Mouse (Mus musculus) MEL (cell line): ENCODE data around the gene Rnf169. TPM values are rescaled to one million over a fixed set of nuclear protein-coding genes. Genes with fewer than 3 reads are reported as not detected.

Source experiments
- DNase-seq: peaks from one replicate; pipeline ENCODE4 v3.0.0; 2011; ENCODE audit warnings: low read depth, low spot score
- H3K27ac ChIP-seq: 2 replicates; pipeline ENCODE4 v1.5.1; 2012; ENCODE audit warnings: low read depth, mild to moderate bottlenecking, control low read depth, low read length, moderate library complexity; ENCODE audit not compliant: control insufficient read depth
- H3K27me3 ChIP-seq, 2 experiments: fragments of 150-350 bp in 1 of 2; sonication (generic) in 1 of 2; 2 replicates each; pipeline ENCODE4 v1.6.1; 2012; ENCODE audit warnings: low read length in 2 of 2, mild to moderate bottlenecking in 2 of 2, improper control_type of control experiment in 1 of 2, moderate library complexity in 1 of 2; ENCODE audit not compliant: insufficient read depth in 2 of 2, control insufficient read depth in 1 of 2
- H3K36me3 ChIP-seq, 2 experiments: 2 replicates each; pipeline ENCODE4 v1.6.1; 2012 to 2014; ENCODE audit warnings: low read length in 2 of 2, improper control_type of control experiment in 1 of 2, inconsistent platforms in 1 of 2, mild to moderate bottlenecking in 1 of 2; ENCODE audit not compliant: insufficient read depth in 2 of 2, control insufficient read depth in 1 of 2
- H3K4me1 ChIP-seq, 2 experiments: fragments of 150-350 bp in 1 of 2; sonication (generic) in 1 of 2; 2 replicates each; pipeline ENCODE4 v1.6.1; 2012; ENCODE audit warnings: low read length in 2 of 2, improper control_type of control experiment in 1 of 2, mild to moderate bottlenecking in 1 of 2; ENCODE audit not compliant: insufficient read depth in 2 of 2, control insufficient read depth in 1 of 2
- H3K4me3 ChIP-seq, 2 experiments: fragments of 150-350 bp in 1 of 2; sonication (generic) in 1 of 2; 2 replicates each; pipeline ENCODE4 v1.5.1; 2012; ENCODE audit warnings: low read depth in 2 of 2, low read length in 2 of 2, mild to moderate bottlenecking in 2 of 2, moderate library complexity in 2 of 2, control low read depth in 1 of 2, improper control_type of control experiment in 1 of 2; ENCODE audit not compliant: control insufficient read depth in 1 of 2, insufficient read depth in 1 of 2
- H3K79me2 ChIP-seq: 2 replicates; pipeline ENCODE4 v1.6.1; 2012; ENCODE audit warnings: mild to moderate bottlenecking, low read length, moderate library complexity; ENCODE audit not compliant: control insufficient read depth, poor library complexity, insufficient read depth
- H3K9ac ChIP-seq: 2 replicates; pipeline ENCODE4 v1.6.1; 2012; ENCODE audit warnings: low read depth, mild to moderate bottlenecking, control low read depth, low read length, moderate library complexity; ENCODE audit not compliant: control insufficient read depth, poor library complexity, severe bottlenecking
- H3K9me3 ChIP-seq: fragments of 150-350 bp; sonication (generic); replicated peaks from 2 replicates; pipeline ENCODE4 v1.6.1; 2012; ENCODE audit warnings: mild to moderate bottlenecking, low read length, improper control_type of control experiment, moderate library complexity; ENCODE audit not compliant: insufficient read depth
- CHD2 ChIP-seq: IDR thresholded peaks from 2 replicates; pipeline ENCODE4 v1.6.1; 2011; ENCODE audit warnings: low read length, improper control_type of control experiment
- ELF1 ChIP-seq: IDR thresholded peaks from 2 replicates; pipeline ENCODE4 v1.6.1; 2014; ENCODE audit warnings: low read depth, mild to moderate bottlenecking, inconsistent platforms, low read length, improper control_type of control experiment, moderate library complexity
- EP300 ChIP-seq, 2 experiments: IDR thresholded peaks; 2 replicates each; pipeline ENCODE4 v1.6.1; 2011; ENCODE audit warnings: improper control_type of control experiment in 2 of 2, low read length in 2 of 2, low read depth in 1 of 2, mild to moderate bottlenecking in 1 of 2
- ETS1 ChIP-seq: IDR thresholded peaks from 2 replicates; pipeline ENCODE4 v1.6.1; 2012; ENCODE audit warnings: low read depth, mild to moderate bottlenecking, inconsistent platforms, low read length, improper control_type of control experiment, moderate library complexity
- GABPA ChIP-seq: IDR thresholded peaks from 2 replicates; pipeline ENCODE4 v1.6.1; 2012; ENCODE audit warnings: low read depth, mild to moderate bottlenecking, inconsistent platforms, low read length, improper control_type of control experiment, moderate library complexity
- HCFC1 ChIP-seq: IDR thresholded peaks from 2 replicates; pipeline ENCODE4 v1.6.1; 2012; ENCODE audit warnings: low read depth, mild to moderate bottlenecking, inconsistent platforms, low read length, improper control_type of control experiment, moderate library complexity
- JUND ChIP-seq: IDR thresholded peaks from 2 replicates; pipeline ENCODE4 v1.6.1; 2011; ENCODE audit warnings: low read depth, mild to moderate bottlenecking, improper control_type of control experiment, low read length
- MAFK ChIP-seq: IDR thresholded peaks from 2 replicates; pipeline ENCODE4 v1.6.1; 2011; ENCODE audit warnings: low read depth, mild to moderate bottlenecking, low read length, improper control_type of control experiment, borderline replicate concordance
- MAX ChIP-seq: IDR thresholded peaks from 2 replicates; pipeline ENCODE4 v1.6.1; 2011; ENCODE audit warnings: low read length, improper control_type of control experiment
- MXI1 ChIP-seq: IDR thresholded peaks from 2 replicates; pipeline ENCODE4 v1.6.1; 2011; ENCODE audit warnings: mild to moderate bottlenecking, low read depth, low read length, improper control_type of control experiment
- MYC ChIP-seq: IDR thresholded peaks from 2 replicates; pipeline ENCODE4 v1.6.1; 2011; ENCODE audit warnings: low read depth, mild to moderate bottlenecking, low read length, improper control_type of control experiment, moderate library complexity
- NELFE ChIP-seq: IDR thresholded peaks from 2 replicates; pipeline ENCODE4 v1.6.1; 2011; ENCODE audit warnings: low read depth, low read length, improper control_type of control experiment
- NRF1 ChIP-seq: IDR thresholded peaks from 2 replicates; pipeline ENCODE4 v1.6.1; 2014; ENCODE audit warnings: low read depth, mild to moderate bottlenecking, inconsistent platforms, low read length, improper control_type of control experiment, moderate library complexity; ENCODE audit not compliant: poor library complexity, insufficient read depth, severe bottlenecking
- POLR2A ChIP-seq, 2 experiments: IDR thresholded peaks; 2 replicates each; pipeline ENCODE4 v1.6.1; 2011 to 2012; ENCODE audit warnings: low read length in 2 of 2, mild to moderate bottlenecking in 2 of 2, control low read depth in 1 of 2, improper control_type of control experiment in 1 of 2, low read depth in 1 of 2, moderate library complexity in 1 of 2; ENCODE audit not compliant: control insufficient read depth in 1 of 2, insufficient read depth in 1 of 2, poor library complexity in 1 of 2
- RAD21 ChIP-seq: IDR thresholded peaks from 2 replicates; pipeline ENCODE4 v1.6.1; 2011; ENCODE audit warnings: mild to moderate bottlenecking, low read depth, low read length, improper control_type of control experiment
- SIN3A ChIP-seq: IDR thresholded peaks from 2 replicates; pipeline ENCODE4 v1.6.1; 2012; ENCODE audit warnings: low read length, improper control_type of control experiment, inconsistent platforms
- SMC3 ChIP-seq: IDR thresholded peaks from 2 replicates; pipeline ENCODE4 v1.6.1; 2011; ENCODE audit warnings: low read depth, low read length, improper control_type of control experiment
- TAL1 ChIP-seq: IDR thresholded peaks from 2 replicates; pipeline ENCODE4 v1.6.1; 2012; ENCODE audit warnings: mild to moderate bottlenecking, inconsistent platforms, low read length, moderate library complexity, mixed read lengths
- TBP ChIP-seq: IDR thresholded peaks from 2 replicates; pipeline ENCODE4 v1.8.0; 2011; ENCODE audit warnings: low read depth, low read length, improper control_type of control experiment
- USF1 ChIP-seq: IDR thresholded peaks from 2 replicates; pipeline ENCODE4 v1.6.1; 2014; ENCODE audit warnings: low read depth, mild to moderate bottlenecking, inconsistent platforms, low read length, improper control_type of control experiment, moderate library complexity
- ZKSCAN1 ChIP-seq: IDR thresholded peaks from 2 replicates; pipeline ENCODE4 v1.6.1; 2012; ENCODE audit warnings: low read depth, mild to moderate bottlenecking, inconsistent platforms, low read length, improper control_type of control experiment, moderate library complexity
- polyA plus RNA-seq, 2 experiments: library from polyadenylated mRNA; stranded (reverse) in 1 of 2; unstranded in 1 of 2; fragments of >175 nt in 1 of 2; fragments of >200 nt in 1 of 2; gene quantifications; 2 replicates each; pipeline versions ENCODE4 v1.2.1 to v1.2.4; 2012; ENCODE audit warnings: low replicate concordance in 2 of 2, low read depth in 1 of 2; ENCODE audit not compliant: insufficient read length in 2 of 2, insufficient read depth in 1 of 2, missing spikeins in 1 of 2
- total RNA-seq: library from RNA; depleted of rRNA; stranded (reverse); fragments of 300-350 nt; gene quantifications from 2 replicates; pipeline ENCODE4 v1.2.3, GENCODE M21; 2012

The Rnf169 gene
- total and polyA plus RNA-seq, 3 experiments, result 6.2 to 7.2 TPM; not detected in 1

- Histone ChIP-seq H3K9ac (no peak overlapping the region), H3K4me1 (no peaks in the 10 kb centered on the region), H3K27me3 (no peaks in the 10 kb centered on the region), H3K27ac (no peak overlapping the region), H3K79me2 (peaks cover 3% of the 10 kb centered on the region; the same call in 1 of the 2 replicates), H3K9me3 (no peaks in the 10 kb centered on the region), H3K36me3 (no peaks in the 10 kb centered on the region), H3K4me3 (no peak overlapping the region)
- TF ChIP-seq RAD21 (no peak), MXI1 (no peak), ETS1 (no peak), JUND (no peak), MAFK (no peak), ZKSCAN1 (no peak), MAX (no peak), NRF1 (no peak), EP300 (IDR thresholded peaks at IDR 0.05; ENCODE audit: low read depth in 1 of 2, low read length in 2 of 2) (no peak), CHD2 (no peak), HCFC1 (no peak)
- DNase-seq, result no peak
These were observed 11.1 kb downstream of the Rnf169 start for GRCm38 (mm10) chr7:99969151-99969550.

- Histone ChIP-seq H3K4me1 (peaks cover 9 to 15% of the 10 kb centered on the region in 2 experiments), H3K79me2 (peaks cover 3% of the 10 kb centered on the region; the same call in 1 of the 2 replicates), H3K9ac (no peak overlapping the region), H3K9me3 (no peaks in the 10 kb centered on the region), H3K36me3 (peaks cover 0 to 22% of the 10 kb centered on the region in 2 experiments; a peak in 2 of 4 replicates), H3K4me3 (no peak overlapping the region), H3K27me3 (no peaks in the 10 kb centered on the region), H3K27ac (no peak overlapping the region)
- no peak for DNase-seq
- TF ChIP-seq RAD21 (no peak), GABPA (no peak), ELF1 (no peak), ZKSCAN1 (no peak), TBP (no peak), SMC3 (no peak), TAL1 (no peak), MXI1 (no peak), NELFE (no peak), MYC (no peak), SIN3A (no peak), USF1 (no peak), POLR2A (IDR thresholded peaks at IDR 0.05; ENCODE audit: control insufficient read depth in 1 of 2, insufficient read depth in 1 of 2, low read depth in 1 of 2, low read length in 2 of 2, poor library complexity in 1 of 2) (no peak)
These were observed 14.1 kb downstream of the Rnf169 start for GRCm38 (mm10) chr7:99966011-99966721.
